Mouse (Mus musculus): ENCODE measurements around the gene Add2. TPM values are rescaled to one million over a fixed set of nuclear protein-coding genes. Genes with fewer than 3 reads are reported as not detected.

Add2 gene
- total RNA-seq, 2 experiments from 2014 or later = 199 to 218 TPM

Other genes with a start within 250 kb of the Add2 start
- gene Nat8f6, start 207.7 kb upstream of the Add2 start, total RNA-seq (2021) = 1 to 10 TPM; 1.1 to 1.6 TPM
- gene Nat8f5, start 207.7 kb upstream of the Add2 start, total RNA-seq (2021) = 1 to 10 TPM; 7.4 to 8.2 TPM
- gene Nat8, start 196.6 kb upstream of the Add2 start, total RNA-seq (2021) = 1 to 10 TPM; 3.2 to 4.4 TPM
- gene Nat8f2, start 159.5 kb upstream of the Add2 start, total RNA-seq (2021) = 1 to 10 TPM; 2.4 to 2.5 TPM
- gene Nat8f4, start 123.8 kb upstream of the Add2 start, total RNA-seq (2021) = 1 to 10 TPM; 6.2 to 7.6 TPM
- 10 to 100 TPM; 51.6 to 55.3 TPM for gene Tprkb, start 116.8 kb upstream of the Add2 start, total RNA-seq (2021)
- 10 to 100 TPM; 24.7 to 26.1 TPM for gene Nat8f1, start 113.0 kb upstream of the Add2 start, total RNA-seq (2021)
- 10 to 100 TPM; 66.0 to 70.4 TPM for gene Dusp11, start 67.0 kb upstream of the Add2 start, total RNA-seq (2021)
- not detected for gene Figla, start 12.5 kb upstream of the Add2 start, total RNA-seq (2021)
- 10 to 100 TPM; 13.0 to 17.7 TPM for gene Tgfa, start 166.5 kb downstream of the Add2 start, total RNA-seq (2021)

All from left cerebral cortex, adult 18-20 months (tissue).